Mouse (Mus musculus) ovary, postnatal 14 days (tissue): ENCODE measurements at regions not wholly inside any gene's neighbourhood (a gene's known extent, or its start where the extent isn't known, plus 50 kb on each side); places are given as distances from the start of the nearest gene placed in this dataset.
A peak's percentile ranks its signal among the peaks of the same experiment; 100 is the strongest.

ENCODE experiments used
- DNase-seq: peaks from one replicate; pipeline ENCODE4 v3.0.0; 2022; ENCODE audit warnings: low spot score

DNA sequence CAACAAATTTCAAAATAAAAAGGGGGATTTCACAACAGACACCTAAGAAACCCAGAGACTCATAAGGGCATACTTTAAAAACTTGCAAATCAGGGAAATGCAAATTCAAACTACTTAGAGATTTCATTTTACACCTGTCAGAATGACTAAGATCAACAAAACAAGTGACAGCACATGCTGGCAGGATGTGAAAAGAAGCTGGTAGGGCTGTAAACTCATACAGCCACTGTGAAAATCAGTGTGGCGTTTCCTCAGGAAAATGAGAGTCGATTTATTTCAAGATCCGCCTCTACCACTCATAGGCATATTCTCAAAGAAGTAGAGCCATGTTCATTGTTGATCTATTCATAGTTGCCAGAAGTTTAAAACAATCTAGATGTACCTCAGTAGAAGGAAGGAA lies 133.6 kb upstream of the Veph1 start:
- no peak for DNase-seq

GRCm38 (mm10) chr3:66422445-66423037 lies 125.9 kb upstream of the Veph1 start:
- DNase-seq, result no peak

DNA sequence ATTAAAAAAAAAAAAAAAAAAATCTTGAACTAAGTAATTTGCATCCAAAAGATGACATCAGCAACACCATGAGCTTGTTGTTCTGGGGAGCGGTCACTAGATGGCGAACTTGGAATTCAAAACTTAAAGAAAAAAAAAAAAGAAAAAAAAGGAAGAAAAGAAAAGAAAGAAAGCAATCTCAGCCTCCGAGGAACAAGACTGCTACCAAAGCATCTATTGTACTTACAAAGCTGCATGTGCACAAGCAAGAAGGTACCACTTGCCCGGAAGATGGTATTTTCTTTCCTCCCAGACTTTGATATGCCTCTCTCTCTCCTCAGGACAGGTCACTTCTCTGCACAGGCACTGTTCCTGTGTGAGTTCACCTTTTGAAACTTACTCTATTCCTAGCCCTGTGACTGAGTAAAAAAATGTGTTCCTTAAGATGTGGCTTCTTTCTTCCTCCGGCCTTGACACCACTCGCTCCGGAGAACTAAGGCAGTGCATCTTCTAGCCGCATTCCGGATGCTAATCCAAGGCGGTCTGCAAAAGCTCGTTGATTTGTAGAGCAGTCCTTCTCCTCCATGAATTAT lies 114.2 kb upstream of the Veph1 start:
- DNase-seq, result peak; percentile 21

DNA sequence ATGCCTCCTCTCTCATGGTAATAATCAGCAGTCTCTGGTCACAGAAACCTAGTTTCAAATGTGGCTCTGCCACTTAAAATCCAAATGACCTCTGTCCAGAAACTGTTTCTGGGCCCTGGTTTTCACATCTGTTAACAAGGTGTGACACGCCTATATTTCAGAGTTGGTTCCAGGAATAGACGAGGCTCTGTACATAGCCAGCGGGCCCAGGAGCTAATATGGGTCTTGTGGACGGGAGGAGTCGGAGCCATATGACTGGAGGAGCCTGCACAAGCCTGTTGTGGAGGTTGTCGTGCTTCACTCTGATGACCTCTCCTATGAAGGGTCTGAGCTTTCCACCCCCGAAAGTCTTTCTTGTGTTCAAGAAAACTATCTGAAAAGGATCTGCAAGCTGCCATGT lies 112.2 kb upstream of the Veph1 start:
- DNase-seq, result no peak

- DNase-seq, result peak; percentile 5
These were observed 109.0 kb upstream of the Veph1 start for GRCm38 (mm10) chr3:66405645-66406044.

DNA sequence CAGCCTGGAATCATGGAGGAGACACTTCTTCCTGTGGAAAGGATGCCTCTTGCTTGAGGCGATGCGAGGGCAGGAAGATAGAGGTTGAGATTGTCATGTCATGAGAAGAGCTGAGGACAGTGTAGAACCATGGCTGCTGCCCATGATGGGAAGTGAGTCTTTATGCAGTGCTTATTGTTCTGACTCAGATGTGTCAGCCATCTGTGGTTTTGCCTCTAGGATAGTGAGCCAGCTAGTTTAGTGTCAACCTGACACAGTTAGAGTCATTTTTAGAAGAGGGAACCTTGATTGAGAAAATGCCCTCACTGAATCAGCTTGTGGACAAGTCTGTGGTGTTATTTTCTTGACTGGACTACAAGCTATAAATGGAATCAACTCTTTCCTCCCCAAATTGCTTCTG lies 107.1 kb upstream of the Veph1 start:
- DNase-seq, result no peak

DNA sequence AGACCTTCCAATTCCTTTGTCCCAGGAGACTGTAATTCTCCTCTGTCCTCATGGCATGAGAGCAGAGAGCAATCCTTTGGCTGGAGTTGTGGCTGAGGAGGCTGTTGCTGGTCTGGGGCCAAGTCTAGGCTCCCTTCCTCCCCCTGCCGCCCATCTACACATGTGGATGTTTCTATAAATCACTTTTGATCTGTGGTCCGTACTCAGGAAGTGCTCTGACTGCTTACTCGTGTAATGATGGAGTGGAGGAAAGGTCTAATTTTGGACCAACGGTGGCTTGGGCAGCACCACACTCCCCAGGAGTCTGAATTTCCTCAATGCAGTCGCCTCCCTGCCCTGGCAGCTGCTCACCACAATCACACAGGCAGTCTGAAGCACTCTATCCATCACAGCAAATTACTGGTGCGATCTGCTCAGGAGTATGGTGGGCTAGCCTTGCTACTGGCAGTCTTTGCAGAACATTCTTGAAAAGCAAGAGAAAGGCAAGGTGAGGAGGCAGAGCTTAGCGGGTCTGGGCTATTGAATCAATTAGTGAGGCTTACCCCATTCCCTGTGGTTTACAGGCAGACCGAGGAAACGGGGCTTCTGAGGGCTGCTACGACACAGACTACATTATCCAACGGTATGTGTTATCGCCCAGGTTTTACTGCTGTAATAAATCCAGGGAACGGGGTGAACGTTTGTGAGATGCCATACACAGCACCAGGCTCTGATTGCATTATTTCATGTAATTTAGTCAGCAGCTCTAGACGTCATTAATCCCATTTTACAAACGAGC lies 104.3 kb upstream of the Veph1 start:
- peak; percentile 5 for DNase-seq

GRCm38 (mm10) chr3:66398214-66399150 lies 101.8 kb upstream of the Veph1 start:
- no peak for DNase-seq

DNA sequence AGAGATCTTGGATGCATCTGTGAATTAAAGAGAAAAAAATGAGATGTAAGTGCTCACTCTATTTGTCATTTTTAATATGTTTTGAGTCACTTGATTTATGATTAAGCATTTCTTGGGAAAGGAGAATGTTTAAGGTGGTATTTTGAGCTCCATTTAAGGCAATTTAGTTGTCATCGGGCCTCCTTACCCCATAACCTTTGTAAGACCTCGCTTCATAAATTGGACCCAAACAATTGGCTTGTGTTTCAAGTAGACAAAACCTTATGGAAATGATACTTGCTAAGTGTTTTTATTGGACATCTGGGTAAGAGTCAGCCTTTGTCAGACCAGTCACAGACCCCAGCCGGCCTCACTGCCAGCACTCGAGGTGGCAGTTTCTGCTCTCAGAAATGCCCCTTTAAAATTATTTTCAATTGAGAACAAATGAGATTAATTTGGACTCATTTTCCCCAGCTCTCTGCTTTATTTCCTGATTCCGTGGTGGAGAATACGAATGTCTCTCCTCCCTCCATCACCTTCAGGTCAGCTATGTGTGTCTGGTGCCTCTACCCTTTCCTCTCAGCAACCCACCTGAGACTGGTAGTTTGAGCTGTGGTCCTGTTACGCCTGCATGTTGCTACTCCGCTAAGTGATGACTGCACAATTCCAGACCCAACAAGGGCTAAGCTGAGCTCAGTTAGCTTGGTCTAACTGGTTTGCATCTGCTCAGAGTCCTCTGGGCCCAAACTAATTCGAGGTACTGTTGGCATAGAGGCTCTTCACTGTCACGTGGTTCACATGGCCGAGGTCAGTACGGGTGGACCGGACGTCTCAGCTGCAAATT lies 78.7 kb upstream of the Veph1 start:
- no peak for DNase-seq

DNA sequence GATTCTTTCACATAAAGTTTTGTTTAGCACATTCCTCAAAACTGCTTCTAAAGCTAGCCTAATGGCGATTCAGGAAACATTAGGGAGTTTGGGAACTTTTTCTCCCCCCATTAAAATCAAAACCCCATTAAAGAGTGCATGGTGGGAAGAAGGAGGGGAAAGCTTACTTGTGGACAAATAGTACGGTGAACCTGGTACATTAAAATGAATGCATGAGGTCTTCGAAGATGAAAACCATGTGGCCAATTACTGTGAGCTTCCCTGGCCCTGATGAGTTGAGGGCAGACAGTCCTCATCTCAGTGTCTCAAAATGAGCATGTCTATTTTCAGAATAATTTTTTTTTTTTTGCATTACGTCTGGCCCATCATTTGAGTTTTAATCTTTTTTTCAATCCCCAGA lies 78.0 kb upstream of the Veph1 start:
- no peak for DNase-seq

GRCm38 (mm10) chr3:66373807-66374575 lies 77.4 kb upstream of the Veph1 start:
- DNase-seq, result no peak
